Mouse (Mus musculus): Measurements from ENCODE around the gene Mrpl43. TPM values are rescaled to one million over a fixed set of nuclear protein-coding genes. Genes with fewer than 3 reads are reported as not detected.

The Mrpl43 gene
- polyA plus RNA-seq, 1 experiment = 7.0 TPM

GRCm38 (mm10) chr19:44980787-44981186 is 25.5 kb downstream of the Mrpl43 start:
- TF ChIP-seq GATA1 (IDR thresholded peaks at IDR 0.05; ENCODE audit: low read length) = no peak
- TF ChIP-seq TAL1 (IDR thresholded peaks at IDR 0.05; ENCODE audit: low read length) = no peak
- no peak overlapping the region for H3K4me3 ChIP-seq (replicated peaks)
- no peaks in the 10 kb centered on the region for H3K4me1 ChIP-seq (ENCODE audit: control insufficient read depth)
- H3K27me3 ChIP-seq (ENCODE audit: control insufficient read depth) = no peaks in the 10 kb centered on the region
- no peaks in the 10 kb centered on the region for H3K9me3 ChIP-seq (ENCODE audit: control insufficient read depth, low read length)
- peaks cover 69% of the 10 kb centered on the region for H3K36me3 ChIP-seq (ENCODE audit: control insufficient read depth)

- H3K36me3 ChIP-seq (ENCODE audit: control insufficient read depth) = peaks cover 97% of the 10 kb centered on the region
- H3K9me3 ChIP-seq (ENCODE audit: control insufficient read depth, low read length) = no peaks in the 10 kb centered on the region
- no peak overlapping the region for H3K4me3 ChIP-seq (replicated peaks)
- no peaks in the 10 kb centered on the region for H3K4me1 ChIP-seq (ENCODE audit: control insufficient read depth)
- no peaks in the 10 kb centered on the region for H3K27me3 ChIP-seq (ENCODE audit: control insufficient read depth)
- TF ChIP-seq TAL1 (IDR thresholded peaks at IDR 0.05; ENCODE audit: low read length) (no peak), GATA1 (IDR thresholded peaks at IDR 0.05; ENCODE audit: low read length) (no peak)
Observed at GRCm38 (mm10) chr19:44977148-44977547, 29.1 kb downstream of the Mrpl43 start.

- H3K9me3 ChIP-seq (ENCODE audit: control insufficient read depth, low read length) = no peaks in the 10 kb centered on the region
Observed at GRCm38 (mm10) chr19:44976636-44977035, 29.6 kb downstream of the Mrpl43 start.

GRCm38 (mm10) chr19:44968329-44968728 is 37.9 kb downstream of the Mrpl43 start:
- Histone ChIP-seq H3K36me3 (ENCODE audit: control insufficient read depth) (peaks cover 92% of the 10 kb centered on the region), H3K9me3 (ENCODE audit: control insufficient read depth, low read length) (no peaks in the 10 kb centered on the region), H3K4me1 (ENCODE audit: control insufficient read depth) (no peaks in the 10 kb centered on the region), H3K4me3 (replicated peaks) (no peak overlapping the region), H3K27me3 (ENCODE audit: control insufficient read depth) (no peaks in the 10 kb centered on the region)
- no peak for TF ChIP-seq TAL1 (IDR thresholded peaks at IDR 0.05; ENCODE audit: low read length)
- TF ChIP-seq GATA1 (IDR thresholded peaks at IDR 0.05; ENCODE audit: low read length) = no peak

More at GRCm38 (mm10) chr19:44976636-44977035, 29.6 kb downstream of the Mrpl43 start:
- Histone ChIP-seq H3K36me3 (ENCODE audit: control insufficient read depth) (peaks cover 97% of the 10 kb centered on the region), H3K27me3 (ENCODE audit: control insufficient read depth) (no peaks in the 10 kb centered on the region), H3K4me3 (replicated peaks) (no peak overlapping the region), H3K4me1 (ENCODE audit: control insufficient read depth) (no peaks in the 10 kb centered on the region)
- TF ChIP-seq TAL1 (IDR thresholded peaks at IDR 0.05; ENCODE audit: low read length) (no peak), GATA1 (IDR thresholded peaks at IDR 0.05; ENCODE audit: low read length) (no peak)

GRCm38 (mm10) chr19:44965978-44966377 is 40.3 kb downstream of the Mrpl43 start:
- Histone ChIP-seq H3K9me3 (ENCODE audit: control insufficient read depth, low read length) (no peaks in the 10 kb centered on the region), H3K27me3 (ENCODE audit: control insufficient read depth) (no peaks in the 10 kb centered on the region), H3K4me3 (replicated peaks) (no peak overlapping the region), H3K36me3 (ENCODE audit: control insufficient read depth) (peaks cover 92% of the 10 kb centered on the region), H3K4me1 (ENCODE audit: control insufficient read depth) (no peaks in the 10 kb centered on the region)
- no peak for TF ChIP-seq GATA1 (IDR thresholded peaks at IDR 0.05; ENCODE audit: low read length)
- no peak for TF ChIP-seq TAL1 (IDR thresholded peaks at IDR 0.05; ENCODE audit: low read length)

GRCm38 (mm10) chr19:44959633-44960032 is 46.6 kb downstream of the Mrpl43 start:
- Histone ChIP-seq H3K9me3 (ENCODE audit: control insufficient read depth, low read length) (no peaks in the 10 kb centered on the region), H3K36me3 (ENCODE audit: control insufficient read depth) (peaks cover 93% of the 10 kb centered on the region), H3K4me3 (replicated peaks) (no peak overlapping the region), H3K4me1 (ENCODE audit: control insufficient read depth) (no peaks in the 10 kb centered on the region), H3K27me3 (ENCODE audit: control insufficient read depth) (no peaks in the 10 kb centered on the region)
- TF ChIP-seq TAL1 (IDR thresholded peaks at IDR 0.05; ENCODE audit: low read length) = no peak
- TF ChIP-seq GATA1 (IDR thresholded peaks at IDR 0.05; ENCODE audit: low read length) = no peak

Other genes with a start within 250 kb of the Mrpl43 start
- 0.54 and 0.61 TPM in 2 replicates for gene Slf2, start 75.3 kb downstream of the Mrpl43 start, polyA plus RNA-seq (2012)
- gene Sema4g, start 17.3 kb downstream of the Mrpl43 start, polyA plus RNA-seq (2012) = 0.05 TPM in 2 replicates
- gene Twnk, start 779 bp downstream of the Mrpl43 start, polyA plus RNA-seq (2012) = 0.17 and 0.29 TPM in 2 replicates
- 0.29 and 0.33 TPM in 2 replicates for gene Lzts2, start 8.0 kb upstream of the Mrpl43 start, polyA plus RNA-seq (2012)
- not detected in 2 replicates for gene Pdzd7, start 39.3 kb upstream of the Mrpl43 start, polyA plus RNA-seq (2012)
- gene Sfxn3, start 41.1 kb upstream of the Mrpl43 start, polyA plus RNA-seq (2012) = 0.08 and 0.11 TPM in 2 replicates
- not detected in 2 replicates for gene Kazald1, start 68.8 kb upstream of the Mrpl43 start, polyA plus RNA-seq (2012)
- not detected in 2 replicates for gene Tlx1, start 144.2 kb upstream of the Mrpl43 start, polyA plus RNA-seq (2012)
- gene Lbx1, start 229.4 kb upstream of the Mrpl43 start, polyA plus RNA-seq (2012) = not detected in 2 replicates

Data from erythroblast, embryonic 14.5 days (primary cell).